Mouse (Mus musculus) forebrain, embryonic 10.5 days (tissue): ENCODE measurements around the gene Shld1. TPM values are rescaled to one million over a fixed set of nuclear protein-coding genes. Genes with fewer than 3 reads are reported as not detected.
A peak's percentile ranks its signal among the peaks of the same experiment; 100 is the strongest.

Source experiments
- DNase-seq: peaks from one replicate; pipeline ENCODE4 v3.0.0-alpha.2; 2017; ENCODE audit warnings: low spot score; ENCODE audit errors: extremely low spot score
- H3K27ac ChIP-seq: fragments of 300-500 bp; sonication (generic); 2 replicates; pipeline ENCODE4 v1.5.1; 2016; ENCODE audit warnings: mild to moderate bottlenecking
- H3K27me3 ChIP-seq: fragments of 300-500 bp; sonication (generic); 2 replicates; pipeline ENCODE4 v1.6.1; 2016; ENCODE audit warnings: mild to moderate bottlenecking; ENCODE audit not compliant: poor library complexity, severe bottlenecking
- H3K36me3 ChIP-seq: fragments of 300-500 bp; sonication (generic); replicated peaks from 2 replicates; pipeline ENCODE4 v1.6.1; 2016; ENCODE audit warnings: mild to moderate bottlenecking, moderate library complexity
- H3K4me1 ChIP-seq: fragments of 300-500 bp; sonication (generic); 2 replicates; pipeline ENCODE4 v1.6.1; 2016
- H3K4me3 ChIP-seq: fragments of 300-500 bp; sonication (generic); 2 replicates; pipeline ENCODE4 v1.5.1; 2016; ENCODE audit warnings: mild to moderate bottlenecking, moderate library complexity
- H3K9me3 ChIP-seq: fragments of 300-500 bp; sonication (generic); 2 replicates; pipeline ENCODE4 v1.6.1; 2016; ENCODE audit warnings: mild to moderate bottlenecking, moderate library complexity
- WGBS: fragments of 180-500 bp; shearing (Covaris S2); methylation state at CpG from one replicate; pipeline ENCODE4 v1.1.7; 2016; 5-methylcytosine and 5-hydroxymethylcytosine counted together
- polyA plus RNA-seq: library from polyadenylated mRNA; unstranded; fragments of >200 nt; fragmentation: Nextera tagmentation; extraction: Ambion mirVana; gene quantifications from 2 replicates; pipeline ENCODE4 v1.2.1, GENCODE M21; 2016

Gene Shld1
- polyA plus RNA-seq = 15.1 and 16.0 TPM in 2 replicates

- no peaks in the 10 kb centered on the region for H3K9me3 ChIP-seq
- peak within 1 kb of the TSS; percentile 89 for H3K27ac ChIP-seq
- peak within 1 kb of the TSS; percentile 65 for H3K4me3 ChIP-seq
- WGBS = 11% methylated on average over 33 of the region's 33 CpGs
- H3K36me3 ChIP-seq = no peaks in the 10 kb centered on the region
- peak; percentile 92 for DNase-seq
- no peaks in the 10 kb centered on the region for H3K27me3 ChIP-seq
- H3K4me1 ChIP-seq = peaks cover 6% of the 10 kb centered on the region
These were observed at the start of gene Shld1 for GRCm38 (mm10) chr2:132686756-132687737. TSS of gene Shld1 (plus strand) at chr2:132686931.

DNA sequence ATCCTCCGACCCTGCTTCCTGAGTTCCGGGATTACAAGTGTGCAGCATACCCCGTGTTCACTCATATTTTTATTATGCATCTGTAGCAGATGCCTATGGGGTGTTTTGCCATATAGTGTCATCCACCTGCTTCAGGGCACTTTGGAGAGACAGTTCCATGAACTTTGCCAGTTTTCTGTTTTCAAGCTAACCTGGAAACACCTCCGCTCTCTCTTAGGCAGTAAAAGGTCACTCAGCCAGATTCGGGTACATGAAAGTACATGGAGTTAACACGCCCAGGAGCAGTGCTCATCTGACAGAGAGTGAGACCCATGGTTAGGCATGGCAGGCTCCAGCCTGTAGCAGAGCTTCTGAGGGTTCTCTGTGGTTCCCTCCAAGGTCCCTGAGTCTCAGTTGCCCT, 48.4 kb upstream of the Shld1 start:
- 95% methylated on average over 6 of the region's 6 CpGs for WGBS
- Histone ChIP-seq H3K4me3 (no peak overlapping the region), H3K27me3 (no peaks in the 10 kb centered on the region), H3K9me3 (no peaks in the 10 kb centered on the region), H3K36me3 (no peaks in the 10 kb centered on the region), H3K4me1 (no peaks in the 10 kb centered on the region), H3K27ac (no peak overlapping the region)
- no peak for DNase-seq

- 87% methylated on average over 7 of the region's 7 CpGs for WGBS
- no peak for DNase-seq
These were observed 47.4 kb upstream of the Shld1 start for GRCm38 (mm10) chr2:132639337-132639736.

DNA sequence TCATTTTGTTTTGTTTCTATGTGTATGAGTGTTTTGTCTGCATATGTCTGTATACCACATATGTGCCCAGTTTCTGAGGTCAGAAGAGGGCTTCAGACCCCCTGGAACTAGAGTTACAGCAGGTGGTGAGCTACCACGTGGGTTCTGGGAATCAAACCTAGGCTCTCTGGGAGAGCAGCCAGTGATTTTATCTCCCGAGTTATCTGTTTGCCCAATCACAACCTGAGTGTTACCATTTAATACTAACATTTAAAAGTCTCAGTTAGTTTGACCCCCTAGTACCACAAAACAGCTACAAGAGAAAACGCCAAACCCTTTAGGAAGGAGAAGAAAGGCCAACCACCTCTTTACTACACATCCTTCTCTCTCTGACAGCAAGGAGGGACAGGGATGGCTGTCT, 45.5 kb upstream of the Shld1 start:
- Histone ChIP-seq H3K4me1 (no peaks in the 10 kb centered on the region), H3K27ac (no peak overlapping the region), H3K27me3 (no peaks in the 10 kb centered on the region), H3K36me3 (no peaks in the 10 kb centered on the region), H3K9me3 (no peaks in the 10 kb centered on the region), H3K4me3 (no peak overlapping the region)
- no peak for DNase-seq
- WGBS = 67% methylated on average over 3 of the region's 3 CpGs

More at GRCm38 (mm10) chr2:132639337-132639736, 47.4 kb upstream of the Shld1 start:
- no peaks in the 10 kb centered on the region for H3K36me3 ChIP-seq
- no peak overlapping the region for H3K4me3 ChIP-seq
- no peaks in the 10 kb centered on the region for H3K4me1 ChIP-seq
- H3K27ac ChIP-seq = no peak overlapping the region
- no peaks in the 10 kb centered on the region for H3K27me3 ChIP-seq
- H3K9me3 ChIP-seq = no peaks in the 10 kb centered on the region

- Histone ChIP-seq H3K4me3 (no peak overlapping the region), H3K9me3 (no peaks in the 10 kb centered on the region), H3K36me3 (no peaks in the 10 kb centered on the region), H3K4me1 (no peaks in the 10 kb centered on the region), H3K27ac (no peak overlapping the region), H3K27me3 (no peaks in the 10 kb centered on the region)
- 83% methylated on average over 4 of the region's 4 CpGs for WGBS
- no peak for DNase-seq
These were observed 43.6 kb upstream of the Shld1 start for GRCm38 (mm10) chr2:132643161-132643560.

GRCm38 (mm10) chr2:132646856-132647745, 39.6 kb upstream of the Shld1 start:
- H3K27me3 ChIP-seq = no peaks in the 10 kb centered on the region
- no peaks in the 10 kb centered on the region for H3K36me3 ChIP-seq
- H3K4me3 ChIP-seq = no peak overlapping the region
- 73% methylated on average over 17 of the region's 17 CpGs for WGBS
- H3K9me3 ChIP-seq = no peaks in the 10 kb centered on the region
- no peak for DNase-seq
- H3K4me1 ChIP-seq = no peaks in the 10 kb centered on the region
- no peak overlapping the region for H3K27ac ChIP-seq

DNA sequence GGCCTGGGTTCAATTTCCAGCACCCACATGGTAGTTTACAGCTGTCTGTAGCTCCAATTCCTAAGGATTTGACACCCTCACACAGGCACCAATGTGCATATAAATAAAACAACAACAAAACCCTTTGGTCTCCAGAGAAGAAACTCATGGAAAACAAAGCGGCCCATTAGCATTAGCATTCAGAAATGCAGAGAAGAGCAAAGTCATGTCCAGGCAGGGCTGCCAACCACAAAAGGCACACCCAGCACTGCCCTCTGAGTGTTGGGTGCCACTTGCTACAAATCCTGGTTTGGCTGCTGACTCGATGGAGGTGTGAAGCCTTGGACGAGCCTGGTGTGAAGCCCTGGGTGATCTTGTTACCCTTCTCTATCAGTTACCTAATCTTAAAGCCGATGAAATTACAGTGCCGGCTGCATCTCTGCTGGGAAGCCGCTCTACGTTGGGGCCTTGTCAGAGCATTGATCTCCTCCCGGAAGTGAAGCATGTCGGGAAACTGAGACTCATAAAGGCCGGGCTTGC, 37.3 kb upstream of the Shld1 start:
- 93% methylated on average over 10 of the region's 10 CpGs for WGBS

DNA sequence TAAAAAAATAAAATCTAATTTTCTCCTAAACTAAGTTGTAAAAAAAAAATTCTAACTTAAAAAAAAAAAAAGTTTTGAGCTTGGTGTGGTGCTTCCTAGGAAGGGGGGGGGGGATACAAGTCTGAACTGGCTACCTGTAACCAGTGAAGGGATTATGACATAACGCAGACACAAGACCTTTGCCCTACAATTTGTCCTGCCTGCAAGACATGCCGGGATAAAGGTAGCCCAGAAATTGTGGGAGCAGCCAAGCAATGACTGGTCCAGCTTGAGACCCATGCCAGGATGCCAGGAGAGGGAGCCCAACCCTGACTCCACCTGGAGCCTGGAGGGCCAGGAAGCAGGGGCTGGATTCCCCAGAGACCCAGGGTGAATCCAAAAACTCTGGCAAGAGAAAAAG, 36.2 kb upstream of the Shld1 start:
- WGBS = 83% methylated on average over 2 of the region's 2 CpGs
- DNase-seq = no peak
- Histone ChIP-seq H3K4me1 (0 out of 2 replicates have a peak, but pooled peaks cover 3% of the 10 kb centered on the region), H3K9me3 (no peaks in the 10 kb centered on the region), H3K27me3 (no peaks in the 10 kb centered on the region), H3K27ac (no peak overlapping the region), H3K36me3 (no peaks in the 10 kb centered on the region), H3K4me3 (no peak overlapping the region)

More for the DNA sequence above, 37.3 kb upstream of the Shld1 start:
- no peaks in the 10 kb centered on the region for H3K27me3 ChIP-seq
- H3K36me3 ChIP-seq = no peaks in the 10 kb centered on the region
- no peak overlapping the region for H3K27ac ChIP-seq
- H3K4me1 ChIP-seq = 0 out of 2 replicates have a peak, but pooled peaks cover 3% of the 10 kb centered on the region
- no peak for DNase-seq
- no peak overlapping the region for H3K4me3 ChIP-seq
- H3K9me3 ChIP-seq = no peaks in the 10 kb centered on the region

DNA sequence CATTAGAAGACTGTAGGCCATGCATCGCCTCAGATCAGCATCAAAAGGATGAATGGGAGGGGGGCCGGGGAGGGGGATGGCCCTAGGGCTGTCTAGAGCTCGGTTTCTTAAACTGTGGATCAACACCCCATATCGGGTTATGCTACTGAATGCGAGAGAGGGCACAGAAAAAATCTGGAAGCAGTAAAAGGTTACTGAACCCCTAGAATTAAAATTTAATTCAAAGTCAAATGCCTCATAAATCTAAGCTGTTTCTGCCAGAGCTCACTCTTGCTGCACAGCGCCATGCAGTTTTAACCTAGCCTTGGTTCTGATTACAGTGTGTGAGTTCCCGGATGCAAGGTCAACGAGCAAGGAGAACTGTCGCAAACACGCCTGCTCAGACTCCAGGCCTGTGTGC, 34.3 kb upstream of the Shld1 start:
- Histone ChIP-seq H3K27ac (0 out of 2 replicates have a peak overlapping the region, but pooled peaks have one; percentile 40), H3K4me1 (0 out of 2 replicates have a peak, but pooled peaks cover 3% of the 10 kb centered on the region), H3K4me3 (no peak overlapping the region), H3K27me3 (no peaks in the 10 kb centered on the region), H3K36me3 (no peaks in the 10 kb centered on the region), H3K9me3 (no peaks in the 10 kb centered on the region)
- WGBS = 56% methylated on average over 10 of the region's 10 CpGs
- DNase-seq = peak; percentile 21

DNA sequence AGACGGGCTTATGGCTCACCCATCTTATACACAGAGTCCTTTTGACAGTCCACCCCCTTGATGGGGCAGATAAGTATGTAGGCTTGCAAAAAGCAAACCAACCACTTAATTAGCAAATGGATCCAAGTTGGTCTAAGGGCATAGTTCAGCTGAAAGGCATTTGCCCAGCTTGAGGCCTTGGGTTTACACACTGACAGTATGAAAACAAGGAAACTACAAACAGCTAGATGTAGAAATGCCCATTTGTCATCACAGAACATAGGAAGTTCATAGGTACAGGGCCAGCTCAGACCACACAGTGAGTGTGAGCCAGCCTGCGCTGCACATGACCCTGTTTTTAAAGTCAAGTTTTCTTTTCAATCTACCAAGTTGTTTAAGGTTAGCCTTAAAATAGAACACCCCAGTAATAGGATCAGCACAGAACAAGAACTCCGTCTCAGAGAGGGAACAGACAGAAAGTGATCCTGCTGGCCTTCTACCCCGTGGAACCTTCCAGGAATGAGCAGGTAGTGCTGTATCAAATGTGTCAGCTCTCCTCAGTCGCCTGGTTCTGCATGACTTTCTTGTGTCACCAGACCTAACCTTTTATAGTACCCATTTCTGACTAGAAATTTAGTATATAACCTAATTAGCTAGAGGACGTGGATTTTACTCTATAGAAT, 31.8 kb upstream of the Shld1 start:
- Histone ChIP-seq H3K9me3 (no peaks in the 10 kb centered on the region), H3K27me3 (no peaks in the 10 kb centered on the region), H3K4me3 (no peak overlapping the region), H3K27ac (no peak overlapping the region), H3K36me3 (no peaks in the 10 kb centered on the region), H3K4me1 (0 out of 2 replicates have a peak, but pooled peaks cover 3% of the 10 kb centered on the region)
- WGBS = 83% methylated on average over 6 of the region's 6 CpGs
- no peak for DNase-seq

DNA sequence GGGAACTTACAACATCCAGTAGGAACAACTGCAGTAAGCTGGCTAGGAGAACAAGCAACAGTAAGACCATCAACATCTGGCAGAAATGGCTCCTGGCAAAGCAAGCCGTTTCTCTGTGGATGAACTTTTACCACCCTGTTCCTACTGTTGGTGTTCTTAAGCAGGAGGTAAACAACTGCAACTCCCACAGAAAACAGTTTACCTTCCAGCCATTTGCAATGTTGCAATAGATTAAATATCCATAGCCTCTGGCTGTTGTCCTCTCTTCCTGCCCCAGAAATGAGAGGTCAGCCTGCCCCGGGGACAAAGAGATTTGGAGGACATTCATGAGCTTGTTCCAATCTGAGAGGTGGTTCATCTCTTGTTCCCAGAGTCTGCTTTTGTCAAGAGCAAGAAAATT, 29.5 kb upstream of the Shld1 start:
- Histone ChIP-seq H3K27ac (no peak overlapping the region), H3K9me3 (no peaks in the 10 kb centered on the region), H3K4me1 (0 out of 2 replicates have a peak, but pooled peaks cover 3% of the 10 kb centered on the region), H3K36me3 (no peaks in the 10 kb centered on the region), H3K4me3 (no peak overlapping the region), H3K27me3 (no peaks in the 10 kb centered on the region)
- DNase-seq = no peak
- 95% methylated on average over 2 of the region's 2 CpGs for WGBS
